Mouse (Mus musculus): Measurements from ENCODE around the gene Ap3d1. TPM values are rescaled to one million over a fixed set of nuclear protein-coding genes. Genes with fewer than 3 reads are reported as not detected.
A peak's percentile ranks its signal among the peaks of the same experiment; 100 is the strongest.

Ap3d1 gene
- total RNA-seq, 2 experiments from 2014 or later = 145 to 153 TPM

- peak; percentile 99 for TF ChIP-seq CTCF (conservative IDR thresholded peaks at IDR 0.05)
- peak; percentile 94 for DNase-seq (ENCODE audit: low spot score in 2 of 2)
- Histone ChIP-seq H3K27ac (peak overlapping the region; percentile 87), H3K4me3 (no peak overlapping the region)
Measured at GRCm38 (mm10) chr10:80774549-80774948, 32.5 kb upstream of the Ap3d1 start.

GRCm38 (mm10) chr10:80773816-80774215 is 31.8 kb upstream of the Ap3d1 start:
- H3K27ac ChIP-seq = peak overlapping the region; percentile 87
- H3K4me3 ChIP-seq = no peak overlapping the region
- DNase-seq (ENCODE audit: low spot score in 2 of 2) = no peak
- TF ChIP-seq CTCF (conservative IDR thresholded peaks at IDR 0.05) = no peak

DNA sequence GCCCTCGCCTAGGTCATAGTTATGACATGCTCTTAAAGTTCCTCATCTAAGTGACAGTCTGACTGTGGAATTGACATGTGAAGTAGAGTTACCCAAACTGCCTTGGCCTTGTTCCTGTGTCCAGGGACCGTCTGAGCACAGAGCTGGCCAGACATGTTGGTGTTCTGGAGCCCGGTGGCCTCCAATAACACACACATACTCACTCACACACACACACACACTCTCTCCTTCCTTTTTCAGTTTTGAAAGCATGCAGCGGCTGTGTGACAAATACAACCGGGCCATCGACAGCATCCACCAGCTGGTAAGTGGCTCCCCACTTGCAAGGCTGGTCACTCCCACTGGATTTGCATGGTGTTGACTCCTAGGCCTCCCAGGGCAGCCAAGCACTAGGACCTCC is 26.3 kb upstream of the Ap3d1 start:
- Histone ChIP-seq H3K4me3 (no peak overlapping the region), H3K27ac (no peak overlapping the region)
- no peak for TF ChIP-seq CTCF (conservative IDR thresholded peaks at IDR 0.05)
- DNase-seq (ENCODE audit: low spot score in 2 of 2) = no peak

- TF ChIP-seq CTCF (conservative IDR thresholded peaks at IDR 0.05) = no peak
- peak overlapping the region; percentile 24 for H3K27ac ChIP-seq
- no peak for DNase-seq (ENCODE audit: low spot score in 2 of 2)
- no peak overlapping the region for H3K4me3 ChIP-seq
Measured at GRCm38 (mm10) chr10:80766161-80766815, 24.2 kb upstream of the Ap3d1 start.

- Histone ChIP-seq H3K27ac (no peak overlapping the region; the same call in 1 of the 2 replicates), H3K4me3 (no peak overlapping the region)
- TF ChIP-seq CTCF (conservative IDR thresholded peaks at IDR 0.05) = no peak
- no peak for DNase-seq (ENCODE audit: low spot score in 2 of 2)
Measured at GRCm38 (mm10) chr10:80765746-80766145, 23.7 kb upstream of the Ap3d1 start.

GRCm38 (mm10) chr10:80763502-80763901 is 21.4 kb upstream of the Ap3d1 start:
- Histone ChIP-seq H3K4me3 (no peak overlapping the region), H3K27ac (no peak overlapping the region)
- no peak for TF ChIP-seq CTCF (conservative IDR thresholded peaks at IDR 0.05)
- DNase-seq (ENCODE audit: low spot score in 2 of 2) = no peak

DNA sequence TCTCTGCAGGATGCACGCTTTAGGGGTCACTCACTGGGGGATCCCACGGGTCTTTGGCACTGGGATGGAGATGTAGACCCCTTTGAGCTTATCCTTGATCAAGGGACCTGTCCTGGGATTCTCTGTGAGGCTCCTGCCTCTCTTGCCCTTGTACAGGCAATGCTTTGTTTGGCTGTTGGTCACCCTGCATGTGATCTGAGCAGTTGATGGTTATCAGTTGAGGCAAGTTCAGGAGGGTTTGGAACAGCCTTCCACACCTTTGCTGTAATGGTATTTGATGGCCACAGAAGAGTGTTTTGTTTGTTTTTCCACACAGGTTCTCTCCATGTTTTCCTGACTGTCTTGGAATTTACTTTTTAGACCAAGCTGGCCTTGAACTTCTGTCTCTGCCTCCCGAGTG is 19.8 kb upstream of the Ap3d1 start:
- Histone ChIP-seq H3K4me3 (no peak overlapping the region), H3K27ac (no peak overlapping the region)
- DNase-seq (ENCODE audit: low spot score in 2 of 2) = no peak
- TF ChIP-seq CTCF (conservative IDR thresholded peaks at IDR 0.05) = no peak

DNA sequence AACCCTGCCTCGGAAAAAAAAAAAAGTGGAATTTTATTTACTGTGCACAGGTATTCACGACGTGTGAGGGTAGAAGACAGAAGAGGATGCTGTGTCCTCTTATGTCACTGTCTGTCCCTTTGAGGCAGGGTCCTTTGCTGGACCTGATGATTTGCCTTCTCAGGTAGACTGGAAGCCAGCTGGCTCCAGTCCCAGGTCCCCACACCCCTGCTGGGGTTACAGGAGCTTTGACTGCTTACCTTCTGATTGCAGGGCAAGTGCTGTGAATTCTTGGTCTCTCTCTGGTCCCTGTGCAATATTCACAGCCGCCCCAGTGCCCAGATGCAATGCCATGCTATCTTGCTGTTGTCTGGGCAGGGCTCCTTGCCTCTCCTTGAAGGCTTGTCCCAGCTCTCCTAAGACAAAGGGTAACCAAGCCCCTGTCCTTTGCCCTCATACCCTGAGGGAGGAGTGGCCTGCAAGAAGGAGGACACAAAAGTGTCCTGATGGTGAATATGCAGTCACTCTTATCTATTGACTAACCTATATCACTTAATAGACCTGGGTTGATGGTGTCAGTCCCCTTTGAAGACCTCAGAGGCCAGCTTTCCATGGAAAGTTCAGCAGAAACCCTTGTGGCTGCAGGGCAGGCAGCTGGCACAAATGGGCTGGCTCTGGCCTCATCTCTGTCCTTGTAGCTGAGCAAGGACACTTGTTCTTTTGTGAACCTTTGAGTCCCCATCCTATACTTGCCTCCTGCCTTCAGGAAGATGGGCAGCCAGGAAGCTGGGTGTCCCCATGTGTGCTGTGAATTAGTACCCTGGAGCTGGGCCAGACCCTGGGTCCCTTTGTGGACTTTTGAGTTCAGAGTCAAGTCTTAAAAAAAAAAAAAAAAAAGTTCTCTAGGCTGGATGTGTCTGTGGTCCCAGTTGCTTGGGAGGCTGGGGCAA is 18.8 kb upstream of the Ap3d1 start:
- H3K27ac ChIP-seq = peak overlapping the region; percentile 28
- TF ChIP-seq CTCF (conservative IDR thresholded peaks at IDR 0.05) = no peak
- no peak overlapping the region for H3K4me3 ChIP-seq
- DNase-seq (ENCODE audit: low spot score in 2 of 2) = no peak

- no peak for TF ChIP-seq CTCF (conservative IDR thresholded peaks at IDR 0.05)
- DNase-seq (ENCODE audit: low spot score in 2 of 2) = no peak
- H3K4me3 ChIP-seq = peak overlapping the region; percentile 70; the same call in 1 of the 2 replicates
- peak overlapping the region; percentile 95 for H3K27ac ChIP-seq
Measured at GRCm38 (mm10) chr10:80758651-80759050, 16.6 kb upstream of the Ap3d1 start.

- H3K4me3 ChIP-seq = peak overlapping the region; percentile 70
- peak; percentile 78 for TF ChIP-seq CTCF (conservative IDR thresholded peaks at IDR 0.05)
- peak overlapping the region; percentile 95 for H3K27ac ChIP-seq
- peak; percentile 59 to 61 for DNase-seq (ENCODE audit: low spot score in 2 of 2)
Measured at GRCm38 (mm10) chr10:80757717-80758116, 15.7 kb upstream of the Ap3d1 start.

GRCm38 (mm10) chr10:80756967-80757366 is 14.9 kb upstream of the Ap3d1 start:
- peak overlapping the region; percentile 95 for H3K27ac ChIP-seq
- DNase-seq (ENCODE audit: low spot score in 2 of 2) = no peak
- no peak for TF ChIP-seq CTCF (conservative IDR thresholded peaks at IDR 0.05)
- H3K4me3 ChIP-seq = peak overlapping the region; percentile 70

- DNase-seq (ENCODE audit: low spot score in 2 of 2) = no peak
- Histone ChIP-seq H3K4me3 (peak overlapping the region; percentile 70), H3K27ac (peak overlapping the region; percentile 95)
- no peak for TF ChIP-seq CTCF (conservative IDR thresholded peaks at IDR 0.05)
Measured at GRCm38 (mm10) chr10:80756509-80756908, 14.4 kb upstream of the Ap3d1 start.

GRCm38 (mm10) chr10:80756099-80756498 is 14.0 kb upstream of the Ap3d1 start:
- no peak; the same call in 1 of the 2 replicates for TF ChIP-seq CTCF (conservative IDR thresholded peaks at IDR 0.05)
- no peak for DNase-seq (ENCODE audit: low spot score in 2 of 2)
- H3K27ac ChIP-seq = peak overlapping the region; percentile 95
- peak overlapping the region; percentile 70 for H3K4me3 ChIP-seq
